Mouse (Mus musculus) heart, embryonic 11.5 days (tissue): Measurements from ENCODE around the gene Atp8a2. TPM values are rescaled to one million over a fixed set of nuclear protein-coding genes. Genes with fewer than 3 reads are reported as not detected.

Experiments used
- ATAC-seq: fragments of 200-750 bp; cut with Nextera tagmentation; replicated peaks from 2 replicates; pipeline ENCODE4 v1.8.0; 2017; ENCODE audit warnings: moderate library complexity; ENCODE audit not compliant: insufficient number of reproducible peaks, low FRiP score, low TSS enrichment
- H3K27ac ChIP-seq: fragments of 300-500 bp; sonication (generic); 2 replicates; pipeline ENCODE4 v1.5.1; 2014; ENCODE audit warnings: mild to moderate bottlenecking, low read depth, low read length
- H3K27me3 ChIP-seq: fragments of 300-500 bp; sonication (generic); 2 replicates; pipeline ENCODE4 v1.6.1; 2014; ENCODE audit warnings: mild to moderate bottlenecking, low read length, mixed read lengths; ENCODE audit not compliant: control insufficient read depth, insufficient read depth
- H3K36me3 ChIP-seq: fragments of 300-500 bp; sonication (generic); 2 replicates; pipeline ENCODE4 v1.6.1; 2014; ENCODE audit warnings: mild to moderate bottlenecking, low read length, moderate library complexity, mixed read lengths; ENCODE audit not compliant: control insufficient read depth, insufficient read depth
- H3K4me1 ChIP-seq: fragments of 300-500 bp; sonication (generic); 2 replicates; pipeline ENCODE4 v1.6.1; 2014; ENCODE audit warnings: low read length; ENCODE audit not compliant: control insufficient read depth, insufficient read depth
- H3K4me2 ChIP-seq: fragments of 300-500 bp; sonication (generic); 2 replicates; pipeline ENCODE4 v1.6.1; 2014; ENCODE audit warnings: mild to moderate bottlenecking, moderate library complexity
- H3K4me3 ChIP-seq: fragments of 300-500 bp; sonication (generic); 2 replicates; pipeline ENCODE4 v1.5.1; 2014; ENCODE audit warnings: low read depth, low read length
- H3K9ac ChIP-seq: fragments of 300-500 bp; sonication (generic); 2 replicates; pipeline ENCODE4 v1.6.1; 2014; ENCODE audit warnings: mild to moderate bottlenecking, low read depth, low read length, moderate library complexity
- H3K9me3 ChIP-seq: fragments of 300-500 bp; sonication (generic); replicated peaks from 2 replicates; pipeline ENCODE4 v1.6.1; 2016; ENCODE audit warnings: low read length; ENCODE audit not compliant: control insufficient read depth
- WGBS: fragments of 180-500 bp; shearing (Covaris S2); extraction: QIAGEN DNeasy Blood & Tissue Kit; methylation state at CpG from one replicate; pipeline ENCODE4 v1.1.7; 2014; ENCODE audit not compliant: insufficient replicate concordance; 5-methylcytosine and 5-hydroxymethylcytosine counted together
- polyA plus RNA-seq: library from polyadenylated mRNA; unstranded; fragments of >200 nt; fragmentation: Nextera tagmentation; extraction: Ambion mirVana; gene quantifications from 2 replicates; pipeline ENCODE4 v1.2.1, GENCODE M21; 2014

Atp8a2 gene
- polyA plus RNA-seq: 6.8 and 7.8 TPM in 2 replicates

DNA sequence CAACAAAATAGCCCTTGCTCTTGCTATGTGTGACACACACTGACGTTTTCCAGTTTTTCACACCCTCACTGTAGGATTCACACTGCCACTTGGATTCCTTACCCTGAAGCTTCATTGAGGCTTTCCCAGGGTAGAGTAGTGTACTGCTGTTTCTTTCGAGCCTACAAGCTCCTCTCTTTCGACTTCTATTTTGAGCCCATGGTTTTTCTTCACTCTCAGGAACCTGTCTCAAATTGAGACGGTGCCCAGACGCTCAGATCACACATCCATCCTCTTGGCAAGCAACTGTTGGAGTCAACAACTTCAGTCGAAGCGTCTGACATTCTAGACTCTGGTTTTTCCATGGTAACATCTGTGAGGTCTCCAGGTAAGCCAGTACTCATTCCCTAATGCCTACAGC, at the start of gene Atp8a2:
Atp8a2 (minus strand) TSS at position 296 of the 400 bp plus-strand sequence.
- no peak within 1 kb of the TSS for H3K4me3 ChIP-seq
- peaks cover 2% of the 10 kb centered on the region; the same call in 1 of the 2 replicates for H3K4me1 ChIP-seq
- WGBS: 57% methylated on average over 7 of the region's 7 CpGs
- no peak within 1 kb of the TSS for H3K4me2 ChIP-seq
- H3K27me3 ChIP-seq: no peaks in the 10 kb centered on the region
- H3K36me3 ChIP-seq: no peaks in the 10 kb centered on the region
- H3K9me3 ChIP-seq: no peaks in the 10 kb centered on the region
- H3K9ac ChIP-seq: no peak within 1 kb of the TSS
- no peak for ATAC-seq
- no peak within 1 kb of the TSS for H3K27ac ChIP-seq

DNA sequence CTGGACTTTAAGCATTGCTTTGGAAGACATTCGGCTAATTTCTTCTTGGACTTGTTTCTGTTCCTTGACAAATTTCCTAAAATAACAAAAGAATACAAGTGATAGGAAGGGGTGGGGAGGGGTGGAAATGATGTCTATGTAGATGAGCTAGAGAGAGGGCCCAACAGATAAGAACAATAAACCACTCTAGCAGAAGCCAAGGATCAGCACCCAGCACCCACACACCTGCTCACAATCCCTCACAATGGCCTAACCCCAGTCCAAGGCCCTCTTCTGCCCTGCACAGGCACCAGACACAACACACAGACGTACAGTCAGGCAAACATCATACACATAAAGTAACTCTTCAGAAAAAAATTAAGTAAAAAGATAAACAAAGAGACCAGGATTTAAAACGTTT, 41.6 kb upstream of the Atp8a2 start:
- no peaks in the 10 kb centered on the region for H3K27me3 ChIP-seq
- H3K4me1 ChIP-seq: no peaks in the 10 kb centered on the region
- no peaks in the 10 kb centered on the region for H3K9me3 ChIP-seq
- no peak overlapping the region for H3K27ac ChIP-seq
- no peak for ATAC-seq
- peaks cover 18% of the 10 kb centered on the region for H3K36me3 ChIP-seq
- H3K4me3 ChIP-seq: no peak overlapping the region
- H3K9ac ChIP-seq: no peak overlapping the region
- WGBS: 84% methylated on average over 3 of the region's 3 CpGs
- H3K4me2 ChIP-seq: no peak overlapping the region

DNA sequence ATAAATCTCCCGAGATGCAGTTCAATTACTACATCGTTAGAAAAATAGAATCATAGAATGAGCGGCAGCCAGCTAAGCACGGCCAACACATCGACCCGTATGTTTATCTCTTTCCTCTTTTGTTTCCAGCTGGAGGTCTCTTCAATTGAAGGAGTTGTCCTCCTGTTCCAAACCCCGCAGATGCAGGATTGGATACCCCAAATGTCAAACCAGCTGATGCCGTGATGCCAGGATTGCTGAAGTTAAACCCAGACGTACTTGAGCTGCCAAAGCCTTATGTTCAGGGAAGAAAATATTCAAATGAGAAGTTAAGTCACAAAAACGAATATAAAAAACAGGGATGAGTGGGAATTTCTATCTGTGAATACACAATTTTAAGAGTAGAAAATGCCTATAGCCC, 22.9 kb upstream of the Atp8a2 start:
- Histone ChIP-seq H3K4me1 (no peaks in the 10 kb centered on the region), H3K4me3 (no peak overlapping the region), H3K9me3 (no peaks in the 10 kb centered on the region), H3K9ac (no peak overlapping the region), H3K27me3 (no peaks in the 10 kb centered on the region), H3K4me2 (no peak overlapping the region), H3K36me3 (peaks cover 9% of the 10 kb centered on the region; the same call in 1 of the 2 replicates), H3K27ac (no peak overlapping the region)
- ATAC-seq: no peak
- 87% methylated on average over 10 of the region's 10 CpGs for WGBS

DNA sequence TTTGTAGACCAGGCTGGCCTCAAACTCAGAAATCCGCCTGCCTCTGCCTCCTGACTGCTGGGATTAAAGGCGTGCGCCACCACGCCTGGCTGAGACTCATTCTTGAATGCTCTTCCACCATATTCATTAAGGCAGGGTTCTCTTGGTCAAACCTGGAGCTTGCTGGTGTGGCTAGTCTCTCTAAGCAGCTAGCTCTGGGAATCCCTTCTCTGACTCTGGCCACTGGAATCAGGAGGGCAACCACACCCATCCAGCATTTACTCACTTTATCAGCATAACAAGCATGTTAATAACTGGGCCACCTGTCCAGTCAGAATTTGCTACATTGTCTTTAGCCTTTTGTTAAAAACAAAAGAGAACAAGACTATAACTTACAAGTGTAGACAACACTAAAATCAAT, 20.6 kb upstream of the Atp8a2 start:
- no peak overlapping the region for H3K4me2 ChIP-seq
- H3K27ac ChIP-seq: no peak overlapping the region
- H3K9ac ChIP-seq: no peak overlapping the region
- no peak overlapping the region for H3K4me3 ChIP-seq
- H3K27me3 ChIP-seq: no peaks in the 10 kb centered on the region
- H3K36me3 ChIP-seq: peaks cover 9% of the 10 kb centered on the region; the same call in 1 of the 2 replicates
- ATAC-seq: no peak
- 95% methylated on average over 4 of the region's 4 CpGs for WGBS
- no peaks in the 10 kb centered on the region for H3K9me3 ChIP-seq
- H3K4me1 ChIP-seq: no peaks in the 10 kb centered on the region

DNA sequence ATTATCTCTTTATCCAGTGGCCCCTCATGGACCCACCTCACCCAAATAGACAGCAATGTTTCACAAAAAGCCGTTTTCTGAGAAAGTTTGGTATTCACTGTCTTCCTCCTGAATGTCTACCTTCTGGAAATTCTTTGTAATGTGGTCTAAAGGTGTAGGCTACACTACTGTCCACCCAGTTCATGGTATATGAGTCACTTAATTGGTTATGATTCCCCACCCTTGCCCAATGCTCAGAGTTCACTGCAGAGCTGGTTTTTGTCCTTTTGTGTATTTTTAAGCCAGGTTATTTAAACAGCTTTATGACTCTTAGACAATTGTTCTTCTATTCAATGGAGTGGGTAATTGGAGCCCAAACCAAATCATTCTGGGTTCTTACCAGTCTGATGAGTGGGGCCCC, 19.1 kb upstream of the Atp8a2 start:
- H3K27me3 ChIP-seq: no peaks in the 10 kb centered on the region
- H3K4me2 ChIP-seq: no peak overlapping the region
- 77% methylated on average over 1 of the region's 1 CpGs for WGBS
- no peak for ATAC-seq
- peaks cover 9% of the 10 kb centered on the region; the same call in 1 of the 2 replicates for H3K36me3 ChIP-seq
- no peak overlapping the region for H3K27ac ChIP-seq
- H3K4me1 ChIP-seq: no peaks in the 10 kb centered on the region
- no peak overlapping the region for H3K9ac ChIP-seq
- no peaks in the 10 kb centered on the region for H3K9me3 ChIP-seq
- H3K4me3 ChIP-seq: no peak overlapping the region

DNA sequence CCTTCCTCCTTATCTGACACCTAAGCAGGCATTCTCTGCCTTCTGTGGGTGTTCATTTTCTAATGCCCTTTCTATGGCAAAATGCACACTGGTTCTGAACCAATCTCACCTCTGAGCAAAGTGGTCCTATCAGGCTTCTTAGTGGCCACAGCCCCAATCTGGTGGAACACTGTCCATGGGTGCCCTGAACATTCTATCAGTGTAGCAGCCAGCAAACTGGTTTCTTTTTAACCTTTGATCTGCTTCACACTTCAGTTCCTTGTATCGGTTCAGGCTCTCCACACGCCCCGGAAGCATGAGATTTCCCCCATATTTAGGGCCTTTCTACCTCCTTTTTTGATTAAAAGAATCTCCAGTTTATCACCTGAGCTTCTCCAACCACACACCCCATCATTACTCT, 18.0 kb upstream of the Atp8a2 start:
- WGBS: 86% methylated on average over 3 of the region's 3 CpGs
- Histone ChIP-seq H3K27ac (no peak overlapping the region), H3K9me3 (no peaks in the 10 kb centered on the region), H3K36me3 (peaks cover 9% of the 10 kb centered on the region; the same call in 1 of the 2 replicates), H3K27me3 (no peaks in the 10 kb centered on the region), H3K4me3 (no peak overlapping the region), H3K4me2 (no peak overlapping the region), H3K4me1 (no peaks in the 10 kb centered on the region), H3K9ac (no peak overlapping the region)
- ATAC-seq: no peak

DNA sequence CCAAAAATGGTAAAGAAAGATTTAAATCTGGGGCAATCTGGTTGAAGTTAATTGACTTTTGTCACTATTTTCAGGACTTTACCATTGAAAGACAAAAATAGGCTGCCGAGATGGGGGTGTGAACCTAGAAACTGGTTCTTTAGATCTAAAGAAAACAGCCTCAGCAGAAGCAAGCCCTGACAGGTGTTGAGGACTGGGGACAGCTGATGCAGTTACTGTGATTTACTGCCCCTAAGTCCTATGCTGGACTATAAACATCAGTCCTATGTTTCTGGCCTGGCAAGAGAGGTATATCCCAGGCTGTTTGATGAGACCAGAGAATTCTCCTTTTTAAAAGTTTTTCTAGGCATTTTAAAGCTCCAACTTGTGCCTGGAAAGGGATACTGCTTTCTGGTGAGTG, 17.1 kb upstream of the Atp8a2 start:
- Histone ChIP-seq H3K36me3 (peaks cover 7% of the 10 kb centered on the region; the same call in 1 of the 2 replicates), H3K4me3 (no peak overlapping the region), H3K4me1 (no peaks in the 10 kb centered on the region), H3K4me2 (no peak overlapping the region), H3K9ac (no peak overlapping the region), H3K27ac (no peak overlapping the region), H3K27me3 (no peaks in the 10 kb centered on the region), H3K9me3 (no peaks in the 10 kb centered on the region)
- ATAC-seq: no peak
- WGBS: 78% methylated on average over 1 of the region's 1 CpGs

DNA sequence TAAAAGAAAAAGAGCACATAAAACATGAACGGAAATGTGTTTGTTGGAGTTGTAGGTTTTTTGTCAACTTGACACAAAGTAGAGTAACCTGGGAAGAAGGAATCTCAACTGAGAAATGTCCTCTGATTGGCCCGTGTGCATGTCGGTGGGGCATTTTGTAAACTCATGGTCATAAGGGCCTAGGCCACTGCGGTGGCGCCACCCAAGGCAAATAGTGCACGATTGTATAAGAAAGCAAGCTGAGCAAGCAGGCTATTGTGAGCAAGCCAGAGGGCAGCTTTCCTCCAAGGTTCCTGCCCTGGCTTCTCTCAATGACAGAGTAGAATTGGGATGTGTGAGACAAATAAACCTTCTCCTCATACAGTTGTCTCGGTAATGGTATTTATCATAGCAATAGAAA, 12.2 kb upstream of the Atp8a2 start:
- WGBS: 83% methylated on average over 7 of the region's 7 CpGs
- H3K9me3 ChIP-seq: no peaks in the 10 kb centered on the region
- no peak overlapping the region for H3K27ac ChIP-seq
- no peaks in the 10 kb centered on the region for H3K27me3 ChIP-seq
- H3K36me3 ChIP-seq: no peaks in the 10 kb centered on the region
- no peak overlapping the region for H3K9ac ChIP-seq
- H3K4me2 ChIP-seq: no peak overlapping the region
- ATAC-seq: no peak
- H3K4me1 ChIP-seq: no peaks in the 10 kb centered on the region
- no peak overlapping the region for H3K4me3 ChIP-seq

DNA sequence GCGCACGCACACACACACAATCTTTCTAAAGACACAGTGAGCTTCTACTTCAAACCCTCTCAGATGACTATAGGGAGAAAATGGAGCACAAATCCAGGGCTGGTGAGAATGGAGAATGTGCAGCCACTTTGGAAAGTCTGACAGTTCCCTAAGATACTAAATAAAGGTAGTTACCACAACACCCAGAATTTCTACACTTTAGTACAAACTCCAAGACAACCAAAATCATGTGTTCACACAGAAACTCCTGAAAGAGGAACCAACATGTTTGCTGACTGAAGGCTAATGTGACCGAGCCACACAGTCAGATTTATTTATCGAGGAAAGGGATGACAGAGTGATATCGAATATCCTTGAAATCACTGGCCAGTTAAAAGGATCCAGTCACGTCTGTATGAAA, 8.0 kb upstream of the Atp8a2 start:
- Histone ChIP-seq H3K27ac (no peak overlapping the region), H3K36me3 (no peaks in the 10 kb centered on the region), H3K4me1 (no peaks in the 10 kb centered on the region), H3K27me3 (no peaks in the 10 kb centered on the region), H3K4me3 (no peak overlapping the region), H3K4me2 (no peak overlapping the region), H3K9me3 (no peaks in the 10 kb centered on the region), H3K9ac (no peak overlapping the region)
- no peak for ATAC-seq
- WGBS: 87% methylated on average over 6 of the region's 6 CpGs
